Mouse (Mus musculus) G1E (cell line): ENCODE data around the gene Olfr288. TPM values are rescaled to one million over a fixed set of nuclear protein-coding genes. Genes with fewer than 3 reads are reported as not detected.

Source experiments
- ATAC-seq: 2 replicates; pipeline ENCODE4 v1.8.0; 2016; ENCODE audit warnings: mild to moderate bottlenecking; ENCODE audit not compliant: insufficient number of reproducible peaks, poor library complexity, low FRiP score, severe bottlenecking; ENCODE audit errors: extremely low read depth
- DNase-seq: peaks from one replicate; pipeline ENCODE4 v3.0.0; 2012; ENCODE audit warnings: low spot score
- H3K27me3 ChIP-seq: 2 replicates; pipeline ENCODE4 v1.6.1; 2012; ENCODE audit warnings: mild to moderate bottlenecking, low read length, inconsistent platforms; ENCODE audit not compliant: insufficient read depth
- H3K36me3 ChIP-seq: replicated peaks from 2 replicates; pipeline ENCODE3; 2012; ENCODE audit warnings: mild to moderate bottlenecking, inconsistent platforms
- H3K4me1 ChIP-seq: 2 replicates; pipeline ENCODE4 v1.6.1; 2012; ENCODE audit warnings: low read depth, low read length, inconsistent platforms, mixed read lengths; ENCODE audit not compliant: insufficient read depth
- H3K4me3 ChIP-seq: 2 replicates; pipeline ENCODE4 v1.5.1; 2012; ENCODE audit warnings: low read depth, mild to moderate bottlenecking, inconsistent platforms, low read length, moderate library complexity, mixed read lengths
- H3K9me3 ChIP-seq: replicated peaks from 2 replicates; pipeline ENCODE4 v1.6.1; 2012; ENCODE audit warnings: inconsistent platforms
- CTCF ChIP-seq: IDR thresholded peaks from 2 replicates; pipeline ENCODE4 v1.5.1; 2012; ENCODE audit warnings: low read depth, low read length, inconsistent platforms, mixed read lengths
- GATA1 ChIP-seq: IDR thresholded peaks from 2 replicates; pipeline ENCODE4 v1.6.1; 2012; ENCODE audit warnings: borderline replicate concordance, low read length, inconsistent platforms, mixed read lengths
- GATA2 ChIP-seq: IDR thresholded peaks from 2 replicates; pipeline ENCODE4 v1.6.1; 2012; ENCODE audit warnings: low read depth, low read length, inconsistent platforms, borderline replicate concordance
- POLR2AphosphoS5 ChIP-seq: IDR thresholded peaks from 2 replicates; pipeline ENCODE4 v1.6.1; 2012; ENCODE audit warnings: low read depth, low read length, inconsistent platforms; ENCODE audit not compliant: insufficient replicate concordance
- TAL1 ChIP-seq: conservative IDR thresholded peaks from 2 replicates; pipeline ENCODE4 v1.6.1; 2012; ENCODE audit warnings: low read depth, low read length, inconsistent platforms, mixed read lengths
- polyA plus RNA-seq: library from polyadenylated mRNA; stranded (reverse); fragments of >175 nt; gene quantifications from 2 replicates; pipeline ENCODE4 v1.2.3, GENCODE M21; 2012
- total RNA-seq, 2 experiments: library from RNA; stranded (forward) in 1 of 2; stranded (reverse) in 1 of 2; fragments of 200-1000 nt in 1 of 2; fragments of >200 nt in 1 of 2; fragmentation: Nextera tagmentation in 1 of 2; gene quantifications; 2 replicates each; pipeline ENCODE4 v1.2.3; 2014 to 2017

Olfr288 gene
- total and polyA plus RNA-seq, 3 experiments, result not detected

GRCm38 (mm10) chr15:98220877-98221276 lies 25.5 kb upstream of the Olfr288 start, which contains the start of the genes Gm44579 and Olfr287:
Gene Gm44579 (minus strand): TSS chr15:98220977.
Gene Olfr287 (minus strand): TSS chr15:98221056.
- no peak within 1 kb of the TSS for H3K4me3 ChIP-seq
- no peaks in the 10 kb centered on the region for H3K36me3 ChIP-seq
- DNase-seq, result no peak
- peaks cover 2% of the 10 kb centered on the region; the same call in 1 of the 2 replicates for H3K9me3 ChIP-seq
- TF ChIP-seq CTCF (no peak), GATA2 (no peak), POLR2AphosphoS5 (no peak), TAL1 (no peak), GATA1 (no peak)
- no peaks in the 10 kb centered on the region for H3K4me1 ChIP-seq
- no peaks in the 10 kb centered on the region; the same call in 1 of the 2 replicates for H3K27me3 ChIP-seq
- ATAC-seq, result no peak

- TF ChIP-seq CTCF, result no peak
- TF ChIP-seq POLR2AphosphoS5, result no peak
- TF ChIP-seq TAL1, result no peak
- no peak for TF ChIP-seq GATA1
- TF ChIP-seq GATA2, result no peak
- Histone ChIP-seq H3K27me3 (no peaks in the 10 kb centered on the region), H3K9me3 (no peaks in the 10 kb centered on the region), H3K36me3 (no peaks in the 10 kb centered on the region), H3K4me3 (no peak overlapping the region), H3K4me1 (no peaks in the 10 kb centered on the region)
- no peak for ATAC-seq
- DNase-seq, result no peak
Observed at GRCm38 (mm10) chr15:98214130-98214529, 18.8 kb upstream of the Olfr288 start.

GRCm38 (mm10) chr15:98213336-98213870 lies 18.1 kb upstream of the Olfr288 start:
- ATAC-seq (no peak), DNase-seq (no peak)
- H3K27me3 ChIP-seq, result no peaks in the 10 kb centered on the region
- H3K4me1 ChIP-seq, result no peaks in the 10 kb centered on the region
- H3K4me3 ChIP-seq, result no peak overlapping the region
- TF ChIP-seq CTCF, result no peak
- no peak for TF ChIP-seq GATA2
- TF ChIP-seq GATA1, result no peak
- no peak for TF ChIP-seq TAL1
- TF ChIP-seq POLR2AphosphoS5, result no peak
- H3K9me3 ChIP-seq, result no peaks in the 10 kb centered on the region
- no peaks in the 10 kb centered on the region for H3K36me3 ChIP-seq

- ATAC-seq, result no peak
Observed at GRCm38 (mm10) chr15:98209676-98210075, 14.3 kb upstream of the Olfr288 start.

GRCm38 (mm10) chr15:98184456-98184855 lies 10.9 kb downstream of the Olfr288 start:
- no peaks in the 10 kb centered on the region for H3K9me3 ChIP-seq
- peaks cover 4% of the 10 kb centered on the region; the same call in 1 of the 2 replicates for H3K4me1 ChIP-seq
- no peak overlapping the region for H3K4me3 ChIP-seq
- TF ChIP-seq POLR2AphosphoS5 (no peak), TAL1 (no peak), GATA1 (no peak), GATA2 (no peak), CTCF (no peak)
- no peaks in the 10 kb centered on the region for H3K36me3 ChIP-seq
- DNase-seq (no peak), ATAC-seq (no peak)
- peaks cover 21% of the 10 kb centered on the region for H3K27me3 ChIP-seq

More at GRCm38 (mm10) chr15:98209676-98210075, 14.3 kb upstream of the Olfr288 start:
- no peak for DNase-seq
- Histone ChIP-seq H3K9me3 (no peaks in the 10 kb centered on the region), H3K4me3 (no peak overlapping the region), H3K27me3 (0 out of 2 replicates have a peak, but pooled peaks cover under 1% of the 10 kb centered on the region), H3K4me1 (no peaks in the 10 kb centered on the region), H3K36me3 (no peaks in the 10 kb centered on the region)
- no peak for TF ChIP-seq POLR2AphosphoS5
- no peak for TF ChIP-seq CTCF
- TF ChIP-seq GATA1, result no peak

- Histone ChIP-seq H3K4me1 (peaks cover 4% of the 10 kb centered on the region; the same call in 1 of the 2 replicates), H3K36me3 (no peaks in the 10 kb centered on the region), H3K27me3 (peaks cover 18% of the 10 kb centered on the region), H3K4me3 (no peak overlapping the region), H3K9me3 (no peaks in the 10 kb centered on the region)
- TF ChIP-seq GATA1 (no peak), POLR2AphosphoS5 (no peak), GATA2 (no peak), TAL1 (no peak), CTCF (no peak)
- no peak for ATAC-seq
- DNase-seq, result no peak
Observed at GRCm38 (mm10) chr15:98181856-98182570, 13.3 kb downstream of the Olfr288 start.
